Mouse (Mus musculus) kidney, postnatal 36 days (tissue): ENCODE measurements around the gene Pla2g6.
A peak's percentile ranks its signal among the peaks of the same experiment; 100 is the strongest.

ENCODE experiments used
- DNase-seq, 2 experiments: peaks; one replicate each; pipeline ENCODE4 v3.0.0; 2021 to 2022; ENCODE audit warnings: mixed read lengths in 2 of 2

Pla2g6 gene

GRCm38 (mm10) chr15:79322281-79322990 is 5.8 kb downstream of the Pla2g6 start:
- DNase-seq, result peak; percentile 16 to 20

DNA sequence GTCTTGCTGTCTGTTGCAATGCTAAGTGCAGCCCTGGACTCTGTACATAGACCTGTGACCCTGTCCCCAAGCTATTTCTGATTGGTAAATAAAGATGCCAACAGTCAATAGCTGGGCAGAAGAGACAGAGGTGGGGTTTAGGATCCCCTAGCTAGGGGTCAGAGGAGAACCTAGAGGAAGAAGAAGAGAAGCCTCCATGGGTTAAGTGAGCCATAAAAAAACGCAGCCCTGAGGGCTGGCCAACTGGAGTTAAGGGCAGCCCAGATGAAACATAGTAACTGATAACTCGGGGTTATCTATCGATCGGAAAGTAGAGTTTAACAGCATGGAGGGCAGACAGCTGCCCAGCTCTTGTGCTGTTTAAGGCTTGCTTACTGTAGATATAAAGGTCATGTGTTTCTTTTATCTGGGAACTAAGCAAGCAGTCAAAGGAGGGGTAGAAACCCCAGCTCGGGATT is 6.4 kb downstream of the Pla2g6 start:
- no peak for DNase-seq

GRCm38 (mm10) chr15:79313848-79314369 is 14.3 kb downstream of the Pla2g6 start:
- no peak for DNase-seq

- no peak for DNase-seq
Observed at GRCm38 (mm10) chr15:79307861-79308260, 20.3 kb downstream of the Pla2g6 start.

- no peak for DNase-seq
Observed at GRCm38 (mm10) chr15:79306043-79306637, 22.1 kb downstream of the Pla2g6 start.

DNA sequence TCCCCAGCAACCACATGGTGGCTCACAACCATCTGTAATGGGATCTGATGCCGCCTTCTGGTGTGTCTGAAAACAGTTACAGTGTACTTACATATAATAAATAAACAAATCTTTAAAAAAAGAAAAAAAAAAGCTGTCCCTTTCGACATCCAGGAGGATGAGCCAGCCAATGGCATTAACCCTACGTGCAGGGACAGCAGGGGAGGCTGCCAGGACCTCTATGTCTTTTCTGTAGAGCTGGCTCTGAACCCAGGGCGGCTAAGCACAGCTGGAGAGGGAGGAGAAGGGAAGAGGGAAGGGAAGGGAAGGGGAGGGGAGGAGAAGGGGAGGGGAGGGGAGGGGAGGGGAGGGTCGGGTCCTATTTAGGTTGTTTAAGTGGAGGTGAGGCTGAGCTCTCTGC is 23.4 kb downstream of the Pla2g6 start:
- no peak for DNase-seq

DNA sequence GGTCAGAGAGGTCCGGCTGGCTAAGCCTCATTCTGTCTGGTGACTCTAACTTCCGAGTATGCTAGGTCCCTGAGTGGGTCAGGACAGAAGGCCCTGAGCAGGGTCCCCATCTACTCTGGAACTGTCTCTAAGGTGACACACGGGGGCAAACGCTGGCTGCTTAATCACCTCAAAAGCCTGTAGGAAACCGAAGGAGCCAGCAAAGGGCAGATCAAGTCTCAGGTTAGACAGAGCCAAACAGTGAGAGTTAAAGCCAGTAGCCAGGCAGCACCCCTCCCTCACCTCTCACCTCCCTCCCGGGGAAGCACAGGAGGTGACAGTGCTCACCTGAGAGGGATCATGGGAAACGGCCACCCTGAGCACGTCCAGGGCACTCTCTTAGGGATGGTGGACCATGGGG is 24.5 kb downstream of the Pla2g6 start:
- peak in 1 of 2 experiments; percentile 48 for DNase-seq

DNA sequence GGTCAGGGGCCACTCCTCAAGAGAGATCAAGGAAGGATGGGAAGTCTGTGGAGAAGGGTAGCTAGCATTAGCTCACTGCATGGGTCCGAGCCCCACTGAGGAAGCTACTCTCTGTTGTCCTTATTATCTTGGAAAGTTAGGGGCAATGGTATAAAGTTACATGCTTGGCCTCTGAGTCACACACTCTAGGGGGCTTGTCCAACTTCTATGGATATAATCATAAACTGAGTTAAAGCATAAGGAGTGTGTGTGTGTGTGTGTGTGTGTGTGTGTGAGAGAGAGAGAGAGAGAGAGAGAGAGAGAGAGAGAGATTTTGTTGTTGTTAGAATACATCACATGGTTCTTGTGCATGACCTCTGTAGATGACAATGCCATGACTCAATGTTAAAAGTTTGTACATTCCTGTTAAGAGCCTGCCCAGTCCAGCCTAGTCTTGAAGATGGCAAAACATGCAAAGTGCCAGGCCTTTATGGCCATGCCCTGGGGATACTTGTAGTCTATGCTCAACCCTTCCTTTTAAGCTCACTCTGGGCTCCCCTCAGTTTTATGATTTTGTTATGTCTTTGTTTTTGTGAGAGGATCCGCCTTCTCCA is 28.5 kb downstream of the Pla2g6 start:
- no peak for DNase-seq

GRCm38 (mm10) chr15:79298553-79298952 is 29.6 kb downstream of the Pla2g6 start:
- DNase-seq, result no peak

GRCm38 (mm10) chr15:79292779-79293178 is 35.4 kb downstream of the Pla2g6 start:
- no peak for DNase-seq

DNA sequence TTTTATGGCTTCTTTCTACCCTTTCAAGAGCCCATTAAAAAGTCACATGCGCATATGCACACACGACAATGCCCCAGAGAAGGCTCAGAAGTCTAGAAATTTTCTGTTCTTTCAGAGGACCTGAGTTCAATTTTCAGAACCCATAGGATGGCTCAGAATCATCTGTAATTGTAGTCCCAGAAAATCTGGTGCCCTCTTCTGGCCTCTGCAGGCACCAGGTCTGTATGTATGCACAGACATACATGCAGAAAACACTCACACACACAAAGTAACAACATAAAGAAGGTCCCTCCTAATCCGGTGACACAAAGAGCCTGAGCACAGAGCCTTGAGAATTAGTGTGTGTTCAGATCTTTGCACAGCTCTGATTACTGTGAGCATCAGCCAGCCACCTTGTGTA is 37.9 kb downstream of the Pla2g6 start:
- DNase-seq, result no peak

GRCm38 (mm10) chr15:79289441-79289840 is 38.7 kb downstream of the Pla2g6 start:
- no peak for DNase-seq

DNA sequence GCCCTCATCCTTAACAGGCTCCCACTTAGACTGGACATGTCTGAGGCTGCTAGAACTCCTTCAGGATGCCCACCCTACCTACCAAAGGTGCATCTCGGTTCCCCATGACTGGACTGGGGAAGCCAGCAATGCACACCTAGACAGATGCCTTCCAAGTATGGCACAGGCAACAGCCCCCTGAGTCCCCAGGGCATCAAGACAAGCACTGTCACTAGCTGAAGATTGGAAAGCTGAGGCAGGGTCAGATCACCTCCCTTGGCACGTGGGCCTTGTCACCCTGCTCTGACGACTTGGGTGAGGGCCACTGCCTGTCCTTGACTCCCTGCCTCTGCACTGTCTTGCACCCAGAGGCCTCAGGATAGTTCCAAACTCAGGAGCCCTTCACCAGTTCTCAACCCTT is 39.8 kb downstream of the Pla2g6 start:
- no peak for DNase-seq

GRCm38 (mm10) chr15:79287091-79287490 is 41.1 kb downstream of the Pla2g6 start:
- DNase-seq, result peak; percentile 52

DNA sequence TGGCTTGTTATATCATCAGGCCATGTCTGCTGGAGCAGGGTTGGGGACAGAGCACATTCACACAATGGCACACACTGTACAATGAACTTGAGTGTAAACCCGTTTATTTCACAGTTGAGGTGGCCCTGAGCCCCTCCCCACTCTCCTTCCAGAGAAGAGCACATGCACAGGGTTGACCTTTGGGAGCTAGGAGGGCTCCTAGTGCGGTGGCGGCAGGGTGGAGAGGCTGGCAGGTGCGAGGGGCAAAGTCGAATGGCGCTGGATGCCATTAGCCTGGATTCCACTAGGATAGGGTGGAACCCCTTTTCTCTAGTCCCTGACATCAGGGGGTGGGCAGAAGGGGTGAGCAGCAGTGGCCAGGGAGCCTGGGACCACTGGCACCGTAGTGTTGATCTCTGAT is 42.0 kb downstream of the Pla2g6 start:
- DNase-seq, result peak; percentile 76 to 77

DNA sequence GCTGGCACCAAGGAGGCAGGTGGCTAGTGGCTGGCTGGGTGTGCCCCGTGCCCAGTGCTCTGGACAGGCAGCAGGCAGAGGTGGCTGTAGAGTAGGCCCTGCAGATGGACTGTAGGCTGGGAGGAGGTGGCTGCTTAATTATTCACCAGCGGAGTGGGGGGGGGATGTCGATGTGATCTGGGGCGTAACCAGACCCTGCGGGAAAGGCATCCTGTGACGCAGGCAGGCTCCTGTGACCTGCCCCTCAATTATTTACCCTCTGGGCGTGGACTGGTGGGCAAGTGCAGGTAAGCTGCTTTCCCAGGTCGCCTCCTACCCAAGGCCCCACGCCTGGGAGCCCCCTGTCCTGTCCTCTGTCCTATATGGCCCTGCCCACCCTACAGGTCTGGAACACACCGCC is 42.8 kb downstream of the Pla2g6 start, which contains the start of gene Baiap2l2:
Gene Baiap2l2 (minus strand): TSS at position 139 of the 400 bp plus-strand sequence.
- peak; percentile 88 to 91 for DNase-seq

GRCm38 (mm10) chr15:79283371-79283770 is 44.8 kb downstream of the Pla2g6 start:
- DNase-seq, result peak; percentile 66 to 79

DNA sequence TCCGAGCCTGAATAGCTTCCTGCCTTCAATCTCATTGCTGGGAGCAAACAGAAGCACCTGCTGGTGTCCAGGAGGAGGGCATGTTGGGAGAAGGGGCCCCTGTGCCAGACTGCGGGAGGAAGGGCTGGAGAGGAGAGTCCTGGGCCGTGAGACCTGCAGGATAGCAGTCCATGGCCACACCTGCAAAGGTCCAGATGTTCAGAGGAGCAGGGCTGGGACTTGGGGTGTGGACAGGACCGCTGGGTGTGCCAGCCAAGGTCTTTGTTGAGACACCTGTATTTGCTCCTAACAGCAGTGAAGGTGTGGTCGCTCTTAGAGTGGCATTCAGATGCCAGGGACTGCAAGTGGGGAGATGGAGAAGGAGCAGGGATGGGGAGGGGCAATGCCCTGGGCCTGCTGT is 45.8 kb downstream of the Pla2g6 start:
- no peak for DNase-seq

DNA sequence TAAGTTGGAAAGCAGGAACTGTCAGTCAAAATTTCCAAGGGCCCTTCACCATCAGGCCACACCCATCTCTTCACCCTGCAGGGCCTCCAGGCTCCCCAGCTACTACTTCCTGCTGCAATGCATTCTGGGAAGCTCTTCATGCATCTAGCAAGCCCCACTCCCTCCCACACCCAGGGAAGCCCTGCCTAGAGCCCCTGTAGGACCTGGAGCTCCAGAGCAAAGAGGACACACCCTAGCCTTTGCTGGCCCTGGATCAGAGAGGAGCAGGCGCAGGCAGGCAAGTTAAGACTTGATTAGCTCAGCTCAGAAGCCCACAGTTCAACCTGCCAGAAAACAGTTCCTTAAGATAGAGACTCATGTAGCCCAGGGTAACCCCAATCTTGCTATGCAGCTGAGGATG is 46.8 kb downstream of the Pla2g6 start:
- DNase-seq, result no peak

DNA sequence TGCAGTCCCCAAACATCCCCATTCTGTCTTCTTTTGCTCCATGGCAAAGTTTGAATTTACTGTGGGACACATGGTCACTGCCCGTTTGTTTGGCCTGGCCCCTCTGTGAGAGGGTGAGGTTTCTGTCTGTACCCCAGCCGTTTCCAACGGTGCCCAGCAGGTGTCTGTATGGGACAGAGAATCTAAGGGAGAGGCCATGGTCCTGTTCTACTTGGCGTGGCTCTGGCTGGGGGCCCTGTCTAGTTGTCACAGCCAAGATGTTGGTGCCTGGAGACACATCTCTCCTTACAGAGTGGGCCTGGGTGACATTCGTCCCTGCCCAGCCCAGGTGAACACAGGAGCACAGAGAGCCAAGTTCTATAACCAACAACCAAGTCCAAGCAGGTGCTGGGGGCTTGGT is 47.3 kb downstream of the Pla2g6 start:
- peak in 1 of 2 experiments; percentile 37 for DNase-seq

DNA sequence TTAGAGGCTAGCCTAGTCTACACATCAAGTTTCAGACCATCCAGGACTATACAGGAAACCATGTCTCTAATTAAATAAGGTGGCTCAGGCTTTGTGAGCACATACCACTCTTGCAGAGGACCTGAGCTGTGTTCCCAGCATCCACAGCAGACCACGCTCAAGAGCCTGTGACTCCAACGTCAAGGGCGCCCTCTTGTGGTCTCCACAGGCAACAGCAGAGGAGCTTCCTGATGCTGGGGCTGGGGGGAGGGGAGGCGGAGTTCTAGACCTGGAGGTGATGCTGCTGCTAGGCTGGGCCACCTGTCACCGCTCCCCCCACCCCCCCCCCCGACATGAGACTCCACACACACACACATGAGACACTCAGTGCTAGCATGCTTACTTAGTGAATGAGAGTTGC is 48.0 kb downstream of the Pla2g6 start:
- DNase-seq, result peak; percentile 30 to 74

DNA sequence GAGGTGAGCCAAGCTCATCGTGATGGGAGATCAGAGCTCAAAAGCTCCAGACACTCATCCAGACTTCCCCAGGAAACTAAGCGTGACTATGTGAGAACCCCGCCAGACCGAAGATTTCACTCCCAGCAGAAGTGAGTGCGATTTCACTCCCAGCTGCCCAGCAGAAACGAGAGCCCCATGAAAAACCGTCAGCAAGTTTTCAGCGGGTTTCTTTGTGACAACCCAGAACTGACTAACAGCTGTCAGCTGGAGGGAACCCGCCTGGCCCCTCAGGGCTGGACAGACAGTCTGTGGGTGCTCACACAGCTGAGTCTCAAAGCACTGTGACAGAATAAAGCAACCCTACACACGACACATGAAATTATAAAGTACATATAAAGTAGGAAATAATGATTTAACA is 50.5 kb downstream of the Pla2g6 start:
- DNase-seq, result no peak

GRCm38 (mm10) chr15:79273020-79273419 is 55.2 kb downstream of the Pla2g6 start:
- DNase-seq, result no peak
